Mouse (Mus musculus) c-Kit-negative CD71-positive TER-119-positive erythroid progenitor cells, embryonic 14.5 days (primary cell): Measurements from ENCODE around the gene Scyl2.
"Not testable (repeated sequence)": the region's sequence is repeated elsewhere in the genome, so short reads cannot be mapped to it uniquely, and the experiment has no call there.

Experiments used
- DNase-seq: peaks from one replicate; pipeline ENCODE4 v3.0.0-alpha.2; 2013; ENCODE audit warnings: low read depth, low spot score

Scyl2 gene

GRCm38 (mm10) chr10:89680517-89680916 lies 5.6 kb downstream of the Scyl2 start:
- no peak for DNase-seq

- no peak for DNase-seq
These were observed 6.6 kb downstream of the Scyl2 start for GRCm38 (mm10) chr10:89679448-89679847.

DNA sequence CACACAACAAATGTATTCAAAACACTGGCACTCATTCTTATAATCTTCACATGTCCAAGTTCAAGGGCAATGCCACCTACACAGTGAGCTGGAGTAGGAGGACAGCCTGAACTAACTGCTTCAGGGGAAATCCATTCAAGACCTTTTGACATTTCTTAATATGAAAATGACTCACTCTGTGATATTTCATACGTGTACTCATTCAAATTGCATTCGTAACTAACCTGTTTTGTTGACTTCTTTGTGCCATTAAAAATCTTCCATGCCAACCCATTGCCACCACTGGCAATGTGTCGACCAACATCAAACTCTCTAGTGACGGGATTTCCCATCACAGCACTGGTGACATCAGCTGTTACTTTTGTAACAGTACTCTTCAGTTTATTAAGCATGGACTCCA lies 8.0 kb downstream of the Scyl2 start:
- DNase-seq, result no peak

GRCm38 (mm10) chr10:89676609-89677008 lies 9.5 kb downstream of the Scyl2 start:
- no peak for DNase-seq

- not testable (repeated sequence) for DNase-seq
These were observed 15.7 kb downstream of the Scyl2 start for GRCm38 (mm10) chr10:89670371-89670770.

- no peak for DNase-seq
These were observed 18.5 kb downstream of the Scyl2 start for GRCm38 (mm10) chr10:89667571-89667970.

- DNase-seq, result no peak
These were observed 20.4 kb downstream of the Scyl2 start for GRCm38 (mm10) chr10:89665679-89666078.

DNA sequence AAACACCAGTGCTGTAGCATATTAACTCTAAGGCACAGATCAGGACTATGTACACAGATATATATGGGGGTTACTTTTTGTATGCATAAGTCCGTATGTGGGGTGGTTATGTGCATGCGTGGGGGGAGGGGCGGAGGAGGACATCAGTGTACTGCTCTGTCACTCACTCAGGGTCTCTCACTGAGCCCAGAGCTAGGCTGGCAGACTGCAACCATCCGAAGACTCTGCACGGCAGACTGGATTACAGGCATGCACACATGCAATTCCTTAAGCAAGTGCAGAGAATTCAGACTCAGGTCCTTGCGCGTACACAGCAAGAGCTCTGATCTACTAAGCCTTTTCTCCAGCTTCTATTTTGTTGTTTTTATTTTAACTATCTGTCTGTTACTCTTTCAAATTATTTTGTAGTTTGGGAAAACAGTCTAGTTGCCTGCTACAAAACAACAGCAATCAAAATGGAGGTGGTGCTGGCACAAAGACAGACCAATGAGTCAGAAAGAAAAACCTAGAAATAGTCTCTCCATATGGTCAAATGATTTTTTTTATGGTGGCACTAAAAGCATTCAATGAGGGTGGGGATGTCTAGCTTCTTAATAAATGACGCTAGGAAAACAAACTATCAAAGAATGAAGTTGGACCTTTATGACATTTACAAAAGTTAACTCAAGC lies 21.0 kb downstream of the Scyl2 start:
- no peak for DNase-seq

- no peak for DNase-seq
These were observed 29.7 kb downstream of the Scyl2 start for GRCm38 (mm10) chr10:89656366-89656765.

GRCm38 (mm10) chr10:89652912-89653311 lies 33.2 kb downstream of the Scyl2 start:
- no peak for DNase-seq

DNA sequence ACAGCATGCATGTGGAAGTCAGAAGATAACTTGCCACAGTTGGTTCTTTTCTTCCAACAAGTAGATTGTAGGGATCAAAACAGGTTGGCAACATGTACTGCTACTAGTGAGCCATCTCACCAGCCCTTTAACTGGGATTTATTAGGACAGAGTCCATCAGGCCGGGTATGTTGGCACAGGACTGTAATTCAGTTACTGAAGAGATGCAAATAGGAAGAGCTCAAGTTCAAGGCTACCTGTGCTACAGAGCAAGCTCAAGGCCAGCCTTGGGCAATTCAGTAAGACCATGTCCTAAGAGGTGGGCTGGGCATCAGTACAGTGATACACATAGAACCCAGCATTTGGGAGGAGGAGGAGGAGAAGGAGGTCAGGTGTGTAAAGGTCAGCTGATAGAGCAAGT lies 34.4 kb downstream of the Scyl2 start:
- no peak for DNase-seq

DNA sequence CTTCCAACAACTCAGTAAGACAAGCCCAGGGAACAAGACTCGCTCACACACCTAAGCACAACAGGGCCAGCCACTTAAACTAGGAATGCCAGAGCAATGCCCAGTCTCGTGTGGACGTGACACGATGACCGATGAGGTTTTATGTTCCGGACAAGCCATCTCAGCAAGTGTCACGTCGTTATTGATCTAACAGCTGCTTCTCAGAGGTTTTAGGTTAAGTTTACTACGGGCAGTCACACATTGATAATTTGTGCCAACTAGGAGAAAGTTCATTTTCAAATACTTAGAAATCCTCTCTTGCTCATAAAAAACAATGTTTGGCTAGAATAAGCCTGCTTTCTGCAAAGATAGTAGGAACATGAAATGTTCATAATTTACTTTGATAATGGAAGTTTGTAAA lies 39.2 kb downstream of the Scyl2 start:
- DNase-seq, result no peak

GRCm38 (mm10) chr10:89637001-89637400 lies 49.1 kb downstream of the Scyl2 start:
- DNase-seq, result no peak

DNA sequence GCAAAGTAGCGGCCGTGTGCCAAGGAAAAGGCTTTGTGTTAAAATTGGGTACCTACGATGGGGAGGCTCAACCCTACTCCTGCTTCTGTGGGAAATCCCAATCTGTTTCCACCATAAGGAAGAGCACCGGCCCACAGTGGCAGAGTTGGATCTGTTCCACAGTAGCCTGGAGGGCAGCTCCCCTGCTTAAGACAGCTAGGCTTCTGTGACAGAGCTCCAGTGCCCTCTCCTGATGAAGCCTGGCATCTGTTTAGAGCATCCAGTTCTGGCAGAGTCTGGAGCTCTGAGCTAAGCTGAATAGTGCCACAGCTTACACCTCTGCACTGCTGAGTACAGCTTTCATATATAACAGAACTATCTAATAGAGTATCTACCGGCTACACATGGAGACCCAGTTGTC lies 51.1 kb downstream of the Scyl2 start:
- DNase-seq, result no peak

GRCm38 (mm10) chr10:89633736-89634426 lies 52.2 kb downstream of the Scyl2 start:
- no peak for DNase-seq

- DNase-seq, result no peak
These were observed 53.0 kb downstream of the Scyl2 start for GRCm38 (mm10) chr10:89633121-89633520.

GRCm38 (mm10) chr10:89631831-89632230 lies 54.3 kb downstream of the Scyl2 start:
- no peak for DNase-seq

DNA sequence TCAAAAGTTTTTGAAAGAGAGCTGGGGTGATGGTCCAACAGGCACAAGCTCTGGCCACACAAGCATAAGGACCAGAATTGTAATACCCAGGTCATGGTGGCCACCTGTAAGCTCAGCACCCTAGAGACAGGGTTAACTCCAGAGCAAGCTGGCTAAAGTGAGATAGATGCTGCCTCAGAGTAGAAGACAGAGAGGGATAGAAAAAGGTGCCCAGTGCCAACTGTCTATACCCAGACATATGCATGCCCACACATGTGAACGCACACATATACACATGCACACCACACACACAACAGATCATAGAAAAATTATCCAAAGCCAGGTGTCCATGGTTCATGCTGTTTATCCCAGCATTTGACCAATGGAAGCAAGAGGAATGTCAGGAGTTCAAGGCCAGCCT lies 55.5 kb downstream of the Scyl2 start:
- DNase-seq, result no peak

- peak; percentile 38 for DNase-seq
These were observed 56.0 kb downstream of the Scyl2 start for GRCm38 (mm10) chr10:89630052-89630451.

- no peak for DNase-seq
These were observed 59.4 kb downstream of the Scyl2 start for GRCm38 (mm10) chr10:89626714-89627113.

GRCm38 (mm10) chr10:89624196-89624595 lies 61.9 kb downstream of the Scyl2 start:
- DNase-seq, result no peak

GRCm38 (mm10) chr10:89621129-89621528 lies 65.0 kb downstream of the Scyl2 start, which contains the start of gene Slc17a8:
Gene Slc17a8, minus strand, starts transcription at chr10:89621253.
- DNase-seq, result no peak

- DNase-seq, result no peak
These were observed 86.8 kb downstream of the Scyl2 start for GRCm38 (mm10) chr10:89599311-89599710.
